Mouse (Mus musculus): ENCODE measurements at regions not wholly inside any gene's neighbourhood (a gene's known extent, or its start where the extent isn't known, plus 50 kb on each side); places are given as distances from the start of the nearest gene placed in this dataset.

GRCm38 (mm10) chr5:77581106-77581638, 173.3 kb upstream of the Igfbp7 start:
- no peak for TF ChIP-seq POLR2A (IDR thresholded peaks at IDR 0.05; ENCODE audit: borderline replicate concordance, insufficient read depth, low read length)
- no peak for TF ChIP-seq CTCF (IDR thresholded peaks at IDR 0.05; ENCODE audit: borderline replicate concordance, insufficient read depth, low read depth, low read length)

Measured in cerebellum, adult 2 months (tissue).